Mouse (Mus musculus): ENCODE measurements around the gene Crybb1.

Gene Crybb1

GRCm38 (mm10) chr5:112265515-112265914 is 9.9 kb downstream of the Crybb1 start:
- DNase-seq (ENCODE audit: low read depth, low spot score): no peak

- no peak for DNase-seq (ENCODE audit: low read depth, low spot score)
Observed at GRCm38 (mm10) chr5:112266011-112266777, 10.6 kb downstream of the Crybb1 start.

- DNase-seq (ENCODE audit: low read depth, low spot score): no peak
Observed at GRCm38 (mm10) chr5:112270764-112271541, 15.3 kb downstream of the Crybb1 start.

GRCm38 (mm10) chr5:112272934-112273333 is 17.3 kb downstream of the Crybb1 start:
- DNase-seq (ENCODE audit: low read depth, low spot score): no peak

- DNase-seq (ENCODE audit: low read depth, low spot score): no peak
Observed at GRCm38 (mm10) chr5:112273746-112274463, 18.3 kb downstream of the Crybb1 start.

GRCm38 (mm10) chr5:112275021-112275804 is 19.6 kb downstream of the Crybb1 start:
- DNase-seq (ENCODE audit: low read depth, low spot score): no peak

- peak; percentile 100 for DNase-seq (ENCODE audit: low read depth, low spot score)
Observed at GRCm38 (mm10) chr5:112276267-112276873, 20.8 kb downstream of the Crybb1 start, which contains the start of gene Tpst2. Gene Tpst2 (plus strand): TSS chr5:112276691.

- no peak for DNase-seq (ENCODE audit: low read depth, low spot score)
Observed at GRCm38 (mm10) chr5:112276907-112277348, 21.3 kb downstream of the Crybb1 start.

- DNase-seq (ENCODE audit: low read depth, low spot score): no peak
Observed at GRCm38 (mm10) chr5:112277906-112278470, 22.4 kb downstream of the Crybb1 start.

- DNase-seq (ENCODE audit: low read depth, low spot score): peak; percentile 72
Observed at GRCm38 (mm10) chr5:112279181-112280021, 23.8 kb downstream of the Crybb1 start.

GRCm38 (mm10) chr5:112280151-112280550 is 24.5 kb downstream of the Crybb1 start:
- peak; percentile 48 for DNase-seq (ENCODE audit: low read depth, low spot score)

- no peak for DNase-seq (ENCODE audit: low read depth, low spot score)
Observed at GRCm38 (mm10) chr5:112280863-112281660, 25.4 kb downstream of the Crybb1 start.

- no peak for DNase-seq (ENCODE audit: low read depth, low spot score)
Observed at GRCm38 (mm10) chr5:112281676-112282075, 26.1 kb downstream of the Crybb1 start.

GRCm38 (mm10) chr5:112282123-112282779 is 26.6 kb downstream of the Crybb1 start:
- DNase-seq (ENCODE audit: low read depth, low spot score): no peak

GRCm38 (mm10) chr5:112282780-112283482 is 27.3 kb downstream of the Crybb1 start:
- no peak for DNase-seq (ENCODE audit: low read depth, low spot score)

- no peak for DNase-seq (ENCODE audit: low read depth, low spot score)
Observed at GRCm38 (mm10) chr5:112283543-112284202, 28.1 kb downstream of the Crybb1 start.

GRCm38 (mm10) chr5:112284203-112284582 is 28.6 kb downstream of the Crybb1 start:
- no peak for DNase-seq (ENCODE audit: low read depth, low spot score)

Data from skeletal muscle tissue, adult 2 months (tissue).